Mouse (Mus musculus) liver, adult 2 months (tissue): ENCODE results near the gene Bbs9. TPM values are rescaled to one million over a fixed set of nuclear protein-coding genes. Genes with fewer than 3 reads are reported as not detected.

Experiments
- DNase-seq: peaks from one replicate; pipeline ENCODE4 v3.0.0-alpha.2; 2011; ENCODE audit warnings: low read depth, low spot score; ENCODE audit errors: extremely low read depth
- H3K27ac ChIP-seq: fragments of 200-500 bp; replicated peaks from 2 replicates; pipeline ENCODE4 v1.5.1; 2012; ENCODE audit warnings: low read depth, mild to moderate bottlenecking, control low read depth, inconsistent platforms, low read length; ENCODE audit not compliant: insufficient read depth
- H3K27me3 ChIP-seq: fragments of 200-500 bp; 2 replicates; pipeline ENCODE4 v1.6.1; 2012; ENCODE audit warnings: mild to moderate bottlenecking, moderate library complexity, low read length, inconsistent platforms; ENCODE audit not compliant: control insufficient read depth, insufficient read depth
- H3K36me3 ChIP-seq: fragments of 200-500 bp; 2 replicates; pipeline ENCODE4 v1.6.1; 2012; ENCODE audit warnings: low read length, inconsistent platforms; ENCODE audit not compliant: control insufficient read depth, insufficient read depth
- H3K4me1 ChIP-seq: fragments of 200-500 bp; 2 replicates; pipeline ENCODE4 v1.6.1; 2011; ENCODE audit warnings: low read length; ENCODE audit not compliant: control insufficient read depth, insufficient read depth
- H3K4me3 ChIP-seq: fragments of 200-500 bp; 2 replicates; pipeline ENCODE4 v1.5.1; 2011; ENCODE audit warnings: low read depth, mild to moderate bottlenecking, control low read depth, low read length, moderate library complexity; ENCODE audit not compliant: insufficient read depth
- H3K79me2 ChIP-seq: fragments of 200-500 bp; 2 replicates; pipeline ENCODE4 v1.6.1; 2012; ENCODE audit warnings: inconsistent platforms, mild to moderate bottlenecking, low read length, moderate library complexity; ENCODE audit not compliant: control insufficient read depth, insufficient read depth
- H3K9ac ChIP-seq: fragments of 200-500 bp; 2 replicates; pipeline ENCODE4 v1.6.1; 2012; ENCODE audit warnings: low read depth, mild to moderate bottlenecking, control low read depth, inconsistent platforms, low read length
- CTCF ChIP-seq: fragments of 200-500 bp; IDR thresholded peaks from 2 replicates; pipeline ENCODE4 v1.5.1; 2011; ENCODE audit warnings: low read depth, low read length, control low read depth
- POLR2A ChIP-seq: fragments of 200-500 bp; IDR thresholded peaks from 2 replicates; pipeline ENCODE4 v1.6.1; 2011; ENCODE audit warnings: low read length, control low read depth; ENCODE audit not compliant: insufficient read depth; ENCODE audit errors: extremely low read depth
- WGBS: fragments of 180-500 bp; shearing (Covaris S2); methylation state at CpG from one replicate; pipeline ENCODE4 v1.1.7; 2018; 5-methylcytosine and 5-hydroxymethylcytosine counted together
- polyA plus RNA-seq: library from polyadenylated mRNA; depleted of rRNA; stranded (reverse); fragments of >200 nt; gene quantifications from 2 replicates; pipeline ENCODE4 v1.2.3, GENCODE M21; 2012
- total RNA-seq: library from RNA; depleted of rRNA; stranded (reverse); fragments of >200 nt; gene quantifications from 2 replicates; pipeline ENCODE4 v1.2.3, GENCODE M21; 2014

Bbs9 gene
- total and polyA plus RNA-seq, 2 experiments: 3.3 to 8.0 TPM

DNA sequence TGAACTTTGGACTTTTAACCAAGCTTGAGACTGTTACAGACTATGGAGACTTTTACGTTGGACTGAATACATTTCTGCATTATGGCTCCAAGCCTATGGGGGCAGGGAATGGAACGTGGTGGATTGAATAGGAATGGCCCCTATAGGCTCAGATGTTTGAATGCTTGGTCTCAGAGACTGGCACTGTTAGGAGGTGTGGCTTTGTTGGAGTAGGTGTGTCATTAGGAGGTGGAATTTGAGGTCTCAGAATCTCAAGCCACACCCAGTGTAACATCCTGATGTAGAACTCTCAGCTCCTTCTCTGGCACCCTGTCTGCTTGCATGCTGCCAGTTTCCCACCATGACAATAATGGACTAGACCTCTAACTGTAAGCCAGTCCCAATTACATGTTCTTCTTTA is 42.3 kb upstream of the Bbs9 start:
- TF ChIP-seq CTCF (no peak), POLR2A (no peak)
- WGBS: 72% methylated on average over 2 of the region's 2 CpGs
- Histone ChIP-seq H3K27ac (no peak overlapping the region), H3K9ac (no peak overlapping the region), H3K4me1 (peaks cover 7% of the 10 kb centered on the region; the same call in 1 of the 2 replicates), H3K79me2 (no peaks in the 10 kb centered on the region), H3K27me3 (no peaks in the 10 kb centered on the region), H3K36me3 (no peaks in the 10 kb centered on the region), H3K4me3 (no peak overlapping the region)
- no peak for DNase-seq

DNA sequence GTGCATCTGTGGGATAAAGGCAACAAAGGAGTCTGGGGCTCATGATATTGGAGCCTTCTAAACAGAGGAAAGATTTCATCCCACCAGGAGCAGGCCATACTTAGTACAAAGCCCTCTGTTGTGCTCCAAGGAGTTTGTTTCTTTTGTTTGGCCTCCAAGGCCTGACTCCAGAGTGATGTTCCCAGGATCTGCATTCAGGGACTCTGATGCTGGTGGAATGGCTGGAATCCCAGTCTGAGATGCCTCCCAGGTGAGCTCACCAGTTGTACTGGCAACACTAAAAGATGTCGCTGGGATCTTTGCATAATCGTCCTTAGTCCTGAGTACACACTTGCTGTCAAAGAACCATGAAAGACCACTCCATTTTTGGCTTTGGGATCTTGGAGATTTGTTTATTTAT is 41.4 kb upstream of the Bbs9 start:
- H3K9ac ChIP-seq: no peak overlapping the region
- H3K4me1 ChIP-seq: peaks cover 7% of the 10 kb centered on the region; the same call in 1 of the 2 replicates
- no peak overlapping the region for H3K4me3 ChIP-seq
- no peaks in the 10 kb centered on the region for H3K36me3 ChIP-seq
- TF ChIP-seq CTCF (no peak), POLR2A (no peak)
- H3K27ac ChIP-seq: no peak overlapping the region
- WGBS: 93% methylated on average over 2 of the region's 2 CpGs
- H3K27me3 ChIP-seq: no peaks in the 10 kb centered on the region
- DNase-seq: no peak
- H3K79me2 ChIP-seq: no peaks in the 10 kb centered on the region

DNA sequence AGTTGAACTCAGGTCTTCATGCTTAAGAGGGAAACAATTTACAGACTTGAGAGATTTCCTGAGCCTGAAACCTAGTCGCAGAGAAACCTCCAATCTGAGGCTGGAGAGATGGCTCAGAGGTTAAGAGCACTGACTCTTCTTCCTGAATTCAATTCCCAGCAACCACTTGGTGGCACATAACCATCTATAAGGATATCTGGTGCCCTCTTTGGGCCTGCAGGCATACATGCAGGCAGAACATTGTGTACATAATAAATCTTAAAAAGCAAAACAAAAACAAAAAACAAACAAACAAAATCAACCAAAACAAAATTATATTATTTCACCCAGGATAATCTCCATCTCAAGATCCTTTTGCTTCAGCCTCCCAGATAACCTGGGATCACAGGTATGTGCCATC is 36.7 kb upstream of the Bbs9 start:
- Histone ChIP-seq H3K27ac (no peak overlapping the region), H3K4me1 (no peaks in the 10 kb centered on the region), H3K36me3 (no peaks in the 10 kb centered on the region), H3K79me2 (no peaks in the 10 kb centered on the region), H3K9ac (no peak overlapping the region), H3K4me3 (no peak overlapping the region), H3K27me3 (no peaks in the 10 kb centered on the region)
- DNase-seq: no peak
- 59% methylated on average over 1 of the region's 1 CpGs for WGBS
- TF ChIP-seq POLR2A (no peak), CTCF (no peak)

DNA sequence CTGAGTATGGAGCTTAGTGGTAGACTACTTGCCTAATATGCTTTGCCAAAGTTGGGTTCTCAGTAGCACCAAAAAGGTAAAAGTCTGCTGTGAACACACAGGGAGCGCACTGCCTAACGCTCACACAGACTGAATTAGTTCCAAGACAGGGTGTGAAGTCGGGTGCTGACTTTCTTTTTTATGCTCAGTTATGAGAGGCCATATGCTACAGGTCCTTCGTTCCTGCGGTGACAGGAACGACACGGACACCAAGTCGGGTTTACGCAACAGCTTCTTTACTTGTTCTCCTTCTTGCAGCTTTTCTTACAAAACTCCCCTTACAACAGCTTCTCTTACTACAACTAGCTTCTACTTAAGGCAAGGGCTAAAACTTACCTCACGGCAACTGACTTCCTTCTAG is 32.4 kb upstream of the Bbs9 start:
- no peak overlapping the region for H3K9ac ChIP-seq
- DNase-seq: no peak
- no peak overlapping the region for H3K27ac ChIP-seq
- H3K79me2 ChIP-seq: no peaks in the 10 kb centered on the region
- 92% methylated on average over 10 of the region's 10 CpGs for WGBS
- TF ChIP-seq POLR2A (no peak), CTCF (no peak)
- H3K4me3 ChIP-seq: no peak overlapping the region
- peaks cover 3% of the 10 kb centered on the region; the same call in 1 of the 2 replicates for H3K36me3 ChIP-seq
- no peaks in the 10 kb centered on the region for H3K27me3 ChIP-seq
- no peaks in the 10 kb centered on the region for H3K4me1 ChIP-seq

DNA sequence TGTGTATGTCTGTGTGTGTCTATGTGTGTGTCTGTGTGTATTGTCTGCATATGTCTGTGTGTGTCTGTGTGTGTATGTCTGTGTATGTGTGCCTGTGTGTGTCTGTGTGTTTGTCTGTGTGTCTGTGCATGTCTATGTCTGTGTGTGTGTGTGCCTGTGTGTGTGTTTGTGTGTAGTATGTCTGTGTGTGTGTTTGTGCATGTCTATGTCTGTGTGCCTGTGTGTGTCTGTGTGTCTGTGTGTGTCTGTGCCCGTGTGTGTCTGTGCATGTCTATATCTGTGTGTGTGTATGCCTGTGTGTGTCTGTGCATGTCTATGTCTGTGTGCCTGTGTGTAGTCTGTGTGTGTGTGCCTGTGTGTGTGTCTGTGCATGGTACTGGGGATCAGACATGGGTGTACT is 30.4 kb upstream of the Bbs9 start:
- H3K4me3 ChIP-seq: no peak overlapping the region
- no peak for DNase-seq
- peaks cover 8% of the 10 kb centered on the region; the same call in 1 of the 2 replicates for H3K36me3 ChIP-seq
- WGBS: 73% methylated on average over 1 of the region's 1 CpGs
- no peaks in the 10 kb centered on the region for H3K79me2 ChIP-seq
- TF ChIP-seq POLR2A (no peak), CTCF (no peak)
- no peak overlapping the region for H3K27ac ChIP-seq
- H3K4me1 ChIP-seq: no peaks in the 10 kb centered on the region
- no peak overlapping the region for H3K9ac ChIP-seq
- no peaks in the 10 kb centered on the region for H3K27me3 ChIP-seq

DNA sequence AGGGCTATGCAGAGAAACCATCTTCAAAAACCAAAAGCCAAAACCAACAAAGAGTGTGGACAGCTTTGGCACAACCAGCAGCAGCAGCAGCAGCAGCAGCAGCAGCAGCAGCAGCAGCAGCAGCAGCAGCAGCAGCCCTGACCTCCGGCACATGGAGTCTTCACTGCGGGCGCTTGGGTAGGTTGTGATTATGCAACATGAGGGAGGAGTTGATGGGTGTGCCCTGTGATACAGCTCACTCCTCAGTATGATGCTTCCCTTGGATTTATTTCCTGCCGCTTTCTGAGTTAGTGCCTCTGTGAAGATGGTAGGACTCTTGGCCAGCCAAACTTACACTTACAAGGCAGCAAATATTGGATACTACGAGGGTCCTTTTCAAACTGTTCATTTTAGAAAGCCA is 28.3 kb upstream of the Bbs9 start:
- no peak overlapping the region for H3K4me3 ChIP-seq
- WGBS: 40% methylated on average over 5 of the region's 5 CpGs
- no peak overlapping the region for H3K9ac ChIP-seq
- TF ChIP-seq CTCF (no peak), POLR2A (no peak)
- H3K36me3 ChIP-seq: peaks cover 18% of the 10 kb centered on the region; the same call in 1 of the 2 replicates
- H3K27ac ChIP-seq: no peak overlapping the region
- no peaks in the 10 kb centered on the region for H3K79me2 ChIP-seq
- no peaks in the 10 kb centered on the region for H3K27me3 ChIP-seq
- H3K4me1 ChIP-seq: no peaks in the 10 kb centered on the region
- DNase-seq: peak; percentile 54
